Mouse (Mus musculus) ES-E14 (cell line): ENCODE measurements at regions not wholly inside any gene's neighbourhood (a gene's known extent, or its start where the extent isn't known, plus 50 kb on each side); places are given as distances from the start of the nearest gene placed in this dataset.

Experiments
- CHD2 ChIP-seq: IDR thresholded peaks from 2 replicates; pipeline ENCODE4 v1.6.1; 2014; ENCODE audit warnings: mild to moderate bottlenecking, low read depth, low read length, inconsistent platforms
- ZC3H11A ChIP-seq: IDR thresholded peaks from 2 replicates; pipeline ENCODE4 v1.6.1; 2012; ENCODE audit warnings: low read depth, mild to moderate bottlenecking, inconsistent platforms, low read length, borderline replicate concordance
- ZNF384 ChIP-seq: IDR thresholded peaks from 2 replicates; pipeline ENCODE4 v1.6.1; 2012; ENCODE audit warnings: low read depth, low read length, inconsistent platforms

DNA sequence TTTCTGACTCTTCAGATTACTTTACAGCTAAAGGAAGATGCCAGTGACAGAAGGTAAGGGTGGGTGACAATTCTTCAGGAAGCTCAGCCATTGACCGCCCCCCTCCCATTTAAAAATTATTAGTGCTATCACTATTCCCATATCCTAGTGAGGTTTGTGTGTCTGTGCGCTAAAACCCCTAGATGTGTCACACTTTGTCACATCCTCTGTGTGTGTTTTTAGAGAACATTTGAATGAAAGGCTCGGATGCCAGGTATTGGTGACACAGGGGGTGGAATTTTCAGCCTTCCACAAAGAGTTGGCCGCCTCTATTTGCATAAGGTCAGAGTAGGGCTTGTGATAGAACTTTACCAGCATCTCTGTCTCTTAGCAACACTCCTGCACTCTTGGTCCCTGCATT is 83.4 kb downstream of the Nr2f2 start:
- TF ChIP-seq ZNF384: no peak
- no peak for TF ChIP-seq CHD2
- TF ChIP-seq ZC3H11A: no peak
